Mouse (Mus musculus): ENCODE measurements around the gene Chaf1a.

DNA sequence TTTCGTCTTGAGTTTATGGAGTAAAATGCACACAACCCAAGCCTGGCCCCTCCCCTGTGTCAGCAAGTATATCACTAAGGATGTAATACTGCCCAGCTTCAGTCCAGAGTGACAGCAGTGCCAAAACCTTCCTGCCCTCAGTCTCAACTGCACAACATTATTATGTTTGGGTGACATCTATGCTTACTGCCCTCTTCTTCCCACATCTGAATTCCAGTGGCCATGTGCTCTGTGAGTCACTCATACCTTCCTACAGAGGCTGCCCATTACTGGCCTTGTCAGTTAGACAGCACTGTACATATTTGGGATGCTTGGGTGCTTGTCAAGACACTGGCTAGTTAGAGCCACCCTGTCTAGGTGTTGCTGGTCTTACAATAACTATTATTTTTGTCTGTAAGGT, 13.9 kb upstream of the Chaf1a start:
- TF ChIP-seq POLR2A (IDR thresholded peaks at IDR 0.05; ENCODE audit: borderline replicate concordance, control insufficient read depth, low read depth, low read length), result no peak
- TF ChIP-seq CTCF (IDR thresholded peaks at IDR 0.05; ENCODE audit: control insufficient read depth, insufficient read depth, low read length), result no peak
